Mouse (Mus musculus) heart, postnatal 0 days (tissue): Measurements from ENCODE around the gene Atp6v1c2.

Experiments used
- CTCF ChIP-seq: IDR thresholded peaks from 2 replicates; pipeline ENCODE4 v1.5.1; 2016; ENCODE audit warnings: antibody characterized with exemption, control low read depth, low read depth
- EP300 ChIP-seq: IDR thresholded peaks from 2 replicates; pipeline ENCODE4 v1.6.1; 2016; ENCODE audit warnings: antibody characterized with exemption, low read depth

DNA sequence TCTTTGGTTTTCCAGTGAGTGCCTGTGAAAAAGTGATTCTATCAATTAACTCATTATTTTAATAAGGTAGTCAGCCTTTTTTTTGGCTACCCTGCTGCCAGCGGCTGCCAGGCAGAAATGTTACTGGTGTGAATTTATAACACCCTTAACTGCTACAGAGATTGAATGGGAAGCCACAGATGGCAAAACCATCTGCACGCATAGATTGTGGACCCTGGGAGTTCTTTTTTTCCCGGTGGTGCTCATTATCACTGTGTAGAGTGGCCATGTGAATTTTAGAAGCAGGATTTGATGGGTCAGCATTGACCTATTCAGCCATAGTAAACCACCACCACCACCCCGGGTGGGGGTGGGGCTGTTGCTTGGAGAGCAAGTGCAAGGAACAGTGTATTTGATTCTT is 61.8 kb downstream of the Atp6v1c2 start:
- TF ChIP-seq CTCF = no peak
- no peak for TF ChIP-seq EP300
